Mouse (Mus musculus) gastrocnemius, postnatal 14 days (tissue): ENCODE data around the gene Vtcn1. TPM values are rescaled to one million over a fixed set of nuclear protein-coding genes. Genes with fewer than 3 reads are reported as not detected.

Source experiments
- total RNA-seq, 2 experiments: library from RNA; stranded (reverse); gene quantifications; 2 replicates each; pipeline ENCODE4 v1.2.3; 2021

Vtcn1 gene
- total RNA-seq, 2 experiments from 2014 or later = 0.31 to 0.94 TPM

Other genes starting within 250 kb of the Vtcn1 start
- 10 to 100 TPM; 30.7 to 32.7 TPM for gene Man1a2, start 140.0 kb upstream of the Vtcn1 start, total RNA-seq
- 1 to 10 TPM; 4.9 to 7.2 TPM for gene Trim45, start 96.7 kb downstream of the Vtcn1 start, total RNA-seq
- gene Ttf2, start 144.2 kb downstream of the Vtcn1 start, total RNA-seq = 1 to 10 TPM; 4.5 to 4.8 TPM
- under 1 TPM; 0.39 to 0.55 TPM for gene Cd101, start 204.1 kb downstream of the Vtcn1 start, total RNA-seq